Mouse (Mus musculus) heart, postnatal 0 days (tissue): ENCODE results near the gene Galnt9.

Experiments
- CTCF ChIP-seq: IDR thresholded peaks from 2 replicates; pipeline ENCODE4 v1.5.1; 2016; ENCODE audit warnings: antibody characterized with exemption, control low read depth, low read depth
- EP300 ChIP-seq: IDR thresholded peaks from 2 replicates; pipeline ENCODE4 v1.6.1; 2016; ENCODE audit warnings: antibody characterized with exemption, low read depth

DNA sequence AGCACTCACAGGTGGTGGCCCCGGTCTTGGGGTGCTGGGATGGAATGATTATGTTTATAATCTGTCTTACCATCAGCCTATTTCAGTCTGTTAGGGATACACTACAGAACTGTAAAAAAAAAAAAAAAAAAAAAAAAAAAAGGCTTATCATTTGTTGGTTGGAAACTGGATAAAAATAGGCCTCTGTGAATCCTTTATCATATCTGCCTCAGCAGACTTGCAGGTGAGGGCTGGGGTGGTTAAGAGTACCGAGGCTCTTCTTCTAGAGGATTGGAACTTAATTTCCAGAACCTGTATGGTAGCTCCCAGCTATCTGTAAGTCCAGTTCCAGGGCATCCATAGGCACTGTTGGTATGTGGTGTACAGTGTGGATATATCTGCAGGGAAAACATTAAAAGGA is 6.0 kb downstream of the Galnt9 start:
- no peak for TF ChIP-seq CTCF
- no peak for TF ChIP-seq EP300
